Mouse (Mus musculus): ENCODE measurements at regions not wholly inside any gene's neighbourhood (a gene's known extent, or its start where the extent isn't known, plus 50 kb on each side); places are given as distances from the start of the nearest gene placed in this dataset.

DNA sequence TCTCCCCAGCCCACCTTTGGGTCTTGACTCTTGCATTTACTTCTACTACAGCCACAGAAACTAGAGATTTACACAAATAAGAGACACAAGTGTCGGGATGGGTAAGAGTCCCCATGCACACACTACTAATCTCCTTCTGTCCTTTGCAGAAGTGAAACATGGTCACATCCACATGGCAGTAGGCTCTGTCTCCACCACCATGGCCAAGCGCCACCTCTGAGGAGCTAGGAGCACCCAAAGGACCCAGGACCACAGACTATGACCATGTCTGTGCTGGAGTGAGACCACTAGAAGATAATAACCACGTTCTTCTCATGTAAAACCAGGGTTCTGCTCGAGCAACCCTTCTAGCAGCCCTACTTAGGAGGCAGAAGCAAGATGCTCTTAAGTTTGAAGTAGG lies 81.1 kb upstream of the Arid1b start:
- no peak for DNase-seq (ENCODE audit: low spot score in 2 of 2)

DNA sequence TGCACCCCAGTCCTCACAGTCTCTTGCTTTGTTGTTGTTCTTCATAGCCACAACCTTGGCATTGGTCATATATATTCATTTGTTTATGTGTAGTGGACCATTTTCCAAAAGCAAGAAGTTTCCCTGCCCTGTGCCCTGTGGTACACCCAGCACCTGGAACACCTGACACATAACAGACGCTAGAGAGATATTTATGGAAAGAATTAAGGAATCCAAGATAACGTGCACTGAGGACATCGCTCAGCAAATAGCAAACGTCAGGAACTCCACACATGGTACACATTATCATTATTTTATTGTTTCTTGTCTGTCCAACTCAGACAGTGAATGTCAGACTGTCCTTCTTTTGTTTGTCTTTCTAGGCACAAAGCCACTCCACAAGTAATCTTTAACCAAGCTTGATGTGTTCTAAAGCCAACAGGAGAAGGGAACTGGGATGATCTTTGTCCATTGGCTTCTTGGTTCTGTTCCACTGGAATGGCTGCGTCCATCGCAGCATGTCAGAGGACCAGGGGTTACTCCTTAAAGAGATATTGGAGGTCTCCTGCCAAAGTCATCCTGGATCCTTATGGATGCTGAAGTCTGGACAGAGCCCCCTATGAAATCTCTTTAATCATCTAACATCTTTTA lies 74.2 kb upstream of the Arid1b start:
- DNase-seq (ENCODE audit: low spot score in 2 of 2), result no peak

GRCm38 (mm10) chr17:4921121-4921520 lies 73.0 kb upstream of the Arid1b start:
- DNase-seq (ENCODE audit: low spot score in 2 of 2), result no peak

DNA sequence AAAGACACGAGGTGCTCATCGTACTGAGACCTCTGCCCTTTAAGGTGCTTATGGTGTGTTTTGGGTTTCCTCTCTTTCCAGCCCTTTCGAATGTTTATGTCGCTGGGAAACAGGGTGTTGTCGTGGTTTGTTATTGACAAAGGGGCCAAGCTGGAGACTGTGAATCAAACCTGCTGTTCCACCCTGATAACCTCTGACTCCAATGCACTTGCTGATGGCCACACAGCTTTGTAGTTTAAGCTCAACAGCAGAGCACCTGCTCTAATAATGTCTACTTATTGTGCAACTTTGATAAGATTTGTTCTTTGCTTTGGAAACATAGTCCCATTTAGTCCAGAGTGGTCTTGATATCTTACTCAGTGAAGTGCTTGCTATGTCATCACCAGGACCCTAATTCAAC lies 65.5 kb upstream of the Arid1b start:
- DNase-seq (ENCODE audit: low spot score in 2 of 2), result no peak

- no peak for DNase-seq (ENCODE audit: low spot score in 2 of 2)
These were observed 58.9 kb upstream of the Arid1b start for GRCm38 (mm10) chr17:4935268-4935667.

GRCm38 (mm10) chr17:4940589-4940988 lies 53.5 kb upstream of the Arid1b start:
- DNase-seq (ENCODE audit: low spot score in 2 of 2), result no peak

DNA sequence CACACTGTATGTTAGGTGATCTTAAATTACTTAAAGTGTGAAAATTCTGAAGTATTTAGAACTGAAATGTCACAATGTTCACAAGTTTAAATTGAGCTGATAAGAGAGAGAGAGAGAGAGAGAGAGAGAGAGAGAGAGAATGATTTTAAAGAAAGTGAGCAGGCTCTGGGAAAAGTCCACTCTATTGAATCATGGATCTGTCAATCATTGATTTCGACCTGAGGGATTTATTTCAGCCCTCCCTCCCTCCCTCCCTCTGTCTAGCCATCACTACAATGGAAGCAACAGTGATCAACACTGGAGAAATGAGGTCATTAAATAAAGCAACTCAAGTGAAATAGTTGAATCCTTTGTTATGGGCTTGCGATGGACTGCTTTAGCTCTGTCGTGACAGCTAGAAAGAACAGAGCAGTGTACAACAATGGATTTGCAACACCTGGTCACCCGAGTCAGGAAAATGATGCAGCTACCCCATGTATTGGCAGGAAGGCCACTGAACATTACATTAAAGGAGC lies 52.8 kb upstream of the Arid1b start:
- DNase-seq (ENCODE audit: low spot score in 2 of 2), result no peak

- DNase-seq (ENCODE audit: low spot score in 2 of 2), result no peak
These were observed 51.3 kb upstream of the Arid1b start for GRCm38 (mm10) chr17:4942868-4943267.

Measured in gastrocnemius, postnatal 4 days (tissue).